ENCODE assay signal across 9 mouse cellular contexts in the genomic region with DNA sequence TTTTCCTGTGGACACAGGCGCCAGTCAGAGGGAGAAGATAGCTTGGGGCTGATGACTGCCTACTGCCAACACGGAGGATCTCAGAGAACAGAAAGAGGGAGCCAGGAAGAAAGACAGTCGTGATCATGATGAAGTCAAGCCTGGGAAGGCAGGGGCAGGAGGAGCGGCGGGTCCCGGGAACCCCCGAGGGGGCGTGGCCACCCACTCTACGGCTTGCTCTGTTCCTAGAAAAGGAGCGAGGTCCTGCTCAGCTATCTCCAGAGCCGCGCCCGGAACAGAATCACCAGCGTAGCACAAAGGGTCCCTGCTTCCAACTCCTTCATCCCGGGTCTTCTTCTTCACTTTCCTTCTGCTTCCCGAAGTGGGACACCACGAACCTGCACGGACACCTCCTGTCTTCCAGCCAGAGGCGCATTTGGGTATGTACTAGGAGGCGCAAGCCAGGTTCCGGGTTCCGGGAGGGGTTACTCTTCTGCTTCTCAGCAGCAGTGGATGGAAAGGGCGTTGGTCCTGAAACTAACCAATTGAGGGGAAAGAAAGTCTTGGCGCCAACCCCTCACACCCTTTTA. TPM values are rescaled to one million over a fixed set of nuclear protein-coding genes. Genes with fewer than 3 reads are reported as not detected.
DNase-seq lines count a peak whose midpoint lies in the region; ATAC-seq and TF ChIP-seq lines count a peak whose summit lies in the region.
"Had no signal": no experiment of that assay in that cellular context is flagged by ENCODE, and none has a peak within 500 bp of the region (broad histone marks: within the 10 kb centered on the region; RNA-seq: fewer than 3 reads in every experiment).

Gene Gm8773, plus strand, starts transcription at position 51 of the 569 bp plus-strand sequence.

- no peaks in the 10 kb centered on the region for H3K9me3 ChIP-seq in forebrain, postnatal 0 days (ENCODE audit: low read length)
- no peaks in the 10 kb centered on the region for H3K9me3 ChIP-seq in midbrain, embryonic 14.5 days (ENCODE audit: control insufficient read depth, low read length)

- peak within 1 kb of the TSS; percentile 29; the same call in 1 of the 2 replicates for H3K27ac ChIP-seq in forebrain, postnatal 0 days (ENCODE audit: low read depth, low read length)
- H3K27ac ChIP-seq in midbrain, embryonic 14.5 days (replicated peaks; ENCODE audit: low read depth, low read length) = no peak within 1 kb of the TSS

- TF ChIP-seq CTCF in forebrain, postnatal 0 days (IDR thresholded peaks at IDR 0.05; ENCODE audit: low read depth) = no peak

- no peaks in the 10 kb centered on the region for H3K27me3 ChIP-seq in forebrain, postnatal 0 days (ENCODE audit: insufficient read depth, low read length)
- H3K27me3 ChIP-seq in midbrain, embryonic 14.5 days (ENCODE audit: control insufficient read depth, insufficient read depth, low read length) = peaks cover 5% of the 10 kb centered on the region; the same call in 1 of the 2 replicates

- H3K9ac ChIP-seq in forebrain, postnatal 0 days = peak within 1 kb of the TSS; percentile 55
- H3K9ac ChIP-seq in midbrain, embryonic 14.5 days (replicated peaks; ENCODE audit: low read length) = peak within 1 kb of the TSS; percentile 61

- DNase-seq in adrenal gland, postnatal 10 days = peak; percentile 10
- DNase-seq in adrenal gland, adult 18-20 months (ENCODE audit: low spot score in 2 of 2) = no peak
- peak; percentile 17 for DNase-seq in lung, postnatal 10 days
- DNase-seq in lung, adult 18-20 months = no peak
- peak; percentile 66 for DNase-seq in forebrain, postnatal 0 days
- DNase-seq in kidney, postnatal 14 days = peak; percentile 13
- DNase-seq in midbrain, embryonic 14.5 days = peak; percentile 73
- peak; percentile 52 for DNase-seq in yolk sac, embryonic 10.5 days (ENCODE audit: low spot score)

- no peaks in the 10 kb centered on the region for H3K36me3 ChIP-seq in forebrain, postnatal 0 days (ENCODE audit: insufficient read depth)
- H3K36me3 ChIP-seq in midbrain, embryonic 14.5 days (ENCODE audit: control insufficient read depth, insufficient read depth, low read length) = no peaks in the 10 kb centered on the region

- peak within 1 kb of the TSS; percentile 75 for H3K4me2 ChIP-seq in forebrain, postnatal 0 days (ENCODE audit: low read depth)
- H3K4me2 ChIP-seq in midbrain, embryonic 14.5 days (ENCODE audit: low read length) = peak within 1 kb of the TSS; percentile 70

- WGBS in forebrain, postnatal 0 days = 1% methylated on average over 24 of the region's 24 CpGs
- 1% methylated on average over 24 of the region's 24 CpGs for WGBS in midbrain, embryonic 14.5 days

- ATAC-seq in forebrain, postnatal 0 days = peak; percentile 90
- ATAC-seq in midbrain, embryonic 14.5 days (ENCODE audit: low FRiP score, low TSS enrichment) = peak; percentile 82

- no peaks in the 10 kb centered on the region for H3K4me1 ChIP-seq in forebrain, postnatal 0 days (ENCODE audit: insufficient read depth)
- H3K4me1 ChIP-seq in midbrain, embryonic 14.5 days (ENCODE audit: control insufficient read depth, insufficient read depth, low read length) = no peaks in the 10 kb centered on the region

- H3K4me3 ChIP-seq in forebrain, postnatal 0 days (ENCODE audit: low read depth, low read length) = peak within 1 kb of the TSS; percentile 57
- H3K4me3 ChIP-seq in midbrain, embryonic 14.5 days (replicated peaks; ENCODE audit: low read depth, low read length) = peak within 1 kb of the TSS; percentile 50

RNA-seq across cellular contexts. Expression of gene Gm8773, which starts in this region (rescaled TPM):
- total RNA-seq in adrenal gland, postnatal 10 days (2021) = under 1 TPM; 0.30 to 0.36 TPM
- total RNA-seq in adrenal gland, adult 18-20 months (2021) = not detected
- total RNA-seq in forebrain, postnatal 0 days (2014; rRNA removed) = 9.9 and 11.1 TPM in 2 replicates
- polyA plus RNA-seq in forebrain, postnatal 0 days (2015; fragmentation: Nextera tagmentation; extraction: Ambion mirVana) = 16.3 and 16.5 TPM in 2 replicates
- polyA plus RNA-seq in midbrain, embryonic 14.5 days (2014; fragmentation: Nextera tagmentation; extraction: Ambion mirVana) = 10.3 and 12.5 TPM in 2 replicates
- total RNA-seq: layer of hippocampus, postnatal 25 days had no signal

Comparison
In these comparisons a context has a peak if more than half of its experiments do, and no peak if none do; other contexts are left out.
1. DNase-seq: peak in lung, postnatal 10 days (single experiment), forebrain, postnatal 0 days (single experiment), kidney, postnatal 14 days (single experiment), midbrain, embryonic 14.5 days (single experiment) and yolk sac, embryonic 10.5 days (single experiment); none in adrenal gland, adult 18-20 months (0 of 2) and lung, adult 18-20 months (0 of 2).
2. Peak in DNase-seq in adrenal gland, postnatal 10 days; RNA of the gene not detected or under 1 TPM.